In the genomic region with DNA sequence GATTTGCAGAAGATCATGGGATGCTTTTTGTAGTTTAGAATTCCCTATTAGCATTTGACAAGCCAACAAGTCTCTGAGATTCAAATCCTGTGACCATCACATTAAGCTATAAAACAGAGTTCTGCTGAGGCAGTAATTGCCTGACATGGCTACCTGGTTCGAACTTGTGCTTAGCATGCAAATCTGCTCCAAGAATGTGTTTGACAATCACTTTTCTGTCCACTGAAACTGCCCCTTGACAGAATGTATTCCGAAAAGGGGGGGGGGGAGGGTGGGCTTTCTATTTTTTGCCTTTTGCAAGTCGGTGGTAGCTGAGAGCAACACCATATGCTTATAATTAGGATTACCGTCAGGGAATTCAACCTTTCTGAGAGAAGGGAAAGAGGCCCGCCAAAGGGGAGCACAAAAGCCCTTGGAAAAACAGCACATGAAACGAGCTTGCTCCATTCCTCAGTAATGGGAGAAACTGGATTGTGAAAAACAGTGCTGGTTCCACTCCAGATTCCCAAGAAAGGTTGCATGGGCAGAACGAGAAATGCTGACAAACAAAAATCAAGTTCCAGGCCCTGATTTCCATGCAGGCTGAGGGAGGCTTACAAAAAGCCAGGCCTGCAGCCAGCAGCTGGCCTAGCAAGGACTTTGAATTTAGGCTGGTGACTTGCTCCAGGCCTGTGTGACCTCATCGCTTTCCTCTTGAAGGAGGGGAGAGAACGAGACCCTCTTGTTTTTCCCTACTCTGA, we compare ENCODE assay signal across 10 mouse cellular contexts.
A peak's percentile ranks its signal among the peaks of the same experiment; 100 is the strongest.
DNase-seq lines count a peak whose midpoint lies in the region; ATAC-seq and TF ChIP-seq lines count a peak whose summit lies in the region.
"Had no signal": no experiment of that assay in that cellular context is flagged by ENCODE, and none has a peak within 500 bp of the region (broad histone marks: within the 10 kb centered on the region; RNA-seq: fewer than 3 reads in every experiment).

No protein-coding gene starts in this region.

- no peaks in the 10 kb centered on the region for H3K27me3 ChIP-seq in kidney, embryonic 14.5 days (ENCODE audit: control insufficient read depth, insufficient read depth, low read length)
- no peaks in the 10 kb centered on the region for H3K27me3 ChIP-seq in kidney, embryonic 16.5 days (ENCODE audit: insufficient read depth, low read length)
- no peaks in the 10 kb centered on the region for H3K27me3 ChIP-seq in forebrain, postnatal 0 days (ENCODE audit: insufficient read depth, low read length)
- H3K27me3 ChIP-seq in hindbrain, embryonic 16.5 days (replicated peaks; ENCODE audit: control insufficient read depth, insufficient read depth, low read length): no peaks in the 10 kb centered on the region
- H3K27me3 ChIP-seq in limb, embryonic 10.5 days (ENCODE audit: low read depth, poor library complexity, severe bottlenecking): no peaks in the 10 kb centered on the region
- H3K27me3 ChIP-seq in neural tube, embryonic 13.5 days: no peaks in the 10 kb centered on the region
- H3K27me3 ChIP-seq in liver, embryonic 11.5 days (replicated peaks; ENCODE audit: control insufficient read depth, insufficient read depth, low read length): no peaks in the 10 kb centered on the region

- H3K9me3 ChIP-seq in kidney, embryonic 14.5 days (ENCODE audit: control insufficient read depth, low read length): no peaks in the 10 kb centered on the region
- no peaks in the 10 kb centered on the region for H3K9me3 ChIP-seq in kidney, embryonic 16.5 days (ENCODE audit: low read length)
- H3K9me3 ChIP-seq in forebrain, postnatal 0 days (ENCODE audit: low read length): no peaks in the 10 kb centered on the region
- no peaks in the 10 kb centered on the region for H3K9me3 ChIP-seq in hindbrain, embryonic 16.5 days (ENCODE audit: control insufficient read depth, low read length)
- H3K9me3 ChIP-seq in limb, embryonic 10.5 days (replicated peaks): no peaks in the 10 kb centered on the region
- no peaks in the 10 kb centered on the region for H3K9me3 ChIP-seq in neural tube, embryonic 13.5 days
- H3K9me3 ChIP-seq in liver, embryonic 11.5 days (ENCODE audit: control insufficient read depth, low read length): no peaks in the 10 kb centered on the region
- H3K9me3 ChIP-seq: G1E had no signal

- DNase-seq in forebrain, postnatal 0 days: peak; percentile 52
- DNase-seq in limb, embryonic 10.5 days (ENCODE audit: low spot score): peak; percentile 76
- no peak for DNase-seq in liver, embryonic 11.5 days (ENCODE audit: low spot score)
- no peak for DNase-seq in T-cell, adult 2 months (ENCODE audit: low spot score)

- H3K4me1 ChIP-seq in kidney, embryonic 14.5 days (ENCODE audit: control insufficient read depth, insufficient read depth, low read length): no peaks in the 10 kb centered on the region
- no peaks in the 10 kb centered on the region for H3K4me1 ChIP-seq in kidney, embryonic 16.5 days (ENCODE audit: insufficient read depth, low read length)
- no peaks in the 10 kb centered on the region for H3K4me1 ChIP-seq in forebrain, postnatal 0 days (ENCODE audit: insufficient read depth)
- H3K4me1 ChIP-seq in hindbrain, embryonic 16.5 days (ENCODE audit: control insufficient read depth, insufficient read depth, low read depth, low read length): peaks cover 2% of the 10 kb centered on the region; the same call in 1 of the 2 replicates
- H3K4me1 ChIP-seq in limb, embryonic 10.5 days: peaks cover 23% of the 10 kb centered on the region
- no peaks in the 10 kb centered on the region; the same call in 1 of the 2 replicates for H3K4me1 ChIP-seq in neural tube, embryonic 13.5 days (replicated peaks)
- no peaks in the 10 kb centered on the region for H3K4me1 ChIP-seq in liver, embryonic 11.5 days (replicated peaks; ENCODE audit: control insufficient read depth, insufficient read depth, low read length)

- H3K27ac ChIP-seq in kidney, embryonic 14.5 days (ENCODE audit: low read depth, low read length): peak overlapping the region; percentile 65; the same call in 1 of the 2 replicates
- H3K27ac ChIP-seq in kidney, embryonic 16.5 days (ENCODE audit: low read length): no peak overlapping the region
- H3K27ac ChIP-seq in forebrain, postnatal 0 days (ENCODE audit: low read depth, low read length): peak overlapping the region; percentile 35; the same call in 1 of the 2 replicates
- H3K27ac ChIP-seq in hindbrain, embryonic 16.5 days (ENCODE audit: low read depth, low read length): peak overlapping the region; percentile 51; the same call in 1 of the 2 replicates
- H3K27ac ChIP-seq in limb, embryonic 10.5 days: peak overlapping the region; percentile 93
- H3K27ac ChIP-seq in neural tube, embryonic 13.5 days (replicated peaks): peak overlapping the region; percentile 35; the same call in 1 of the 2 replicates
- H3K27ac ChIP-seq in liver, embryonic 11.5 days (ENCODE audit: low read depth, low read length): no peak overlapping the region

- no peak overlapping the region for H3K4me3 ChIP-seq in kidney, embryonic 14.5 days (ENCODE audit: low read length)
- no peak overlapping the region for H3K4me3 ChIP-seq in kidney, embryonic 16.5 days (ENCODE audit: low read length)
- H3K4me3 ChIP-seq in forebrain, postnatal 0 days (ENCODE audit: low read depth, low read length): no peak overlapping the region
- H3K4me3 ChIP-seq in hindbrain, embryonic 16.5 days (ENCODE audit: low read length): no peak overlapping the region
- no peak overlapping the region for H3K4me3 ChIP-seq in limb, embryonic 10.5 days
- no peak overlapping the region for H3K4me3 ChIP-seq in neural tube, embryonic 13.5 days
- H3K4me3 ChIP-seq in liver, embryonic 11.5 days (ENCODE audit: low read depth, low read length): no peak overlapping the region
- H3K4me3 ChIP-seq: erythroblast, embryonic 14.5 days had no signal

- ATAC-seq in kidney, embryonic 14.5 days (ENCODE audit: low FRiP score, low TSS enrichment): no peak
- ATAC-seq in kidney, embryonic 16.5 days (ENCODE audit: low FRiP score, low TSS enrichment): no peak
- ATAC-seq in forebrain, postnatal 0 days: peak; percentile 70
- peak; percentile 79 for ATAC-seq in hindbrain, embryonic 16.5 days
- no peak for ATAC-seq in neural tube, embryonic 13.5 days (ENCODE audit: low read depth)
- no peak for ATAC-seq in liver, embryonic 11.5 days (replicated peaks; ENCODE audit: low FRiP score)

- no peak overlapping the region for H3K4me2 ChIP-seq in kidney, embryonic 14.5 days (replicated peaks; ENCODE audit: low read depth, low read length)
- H3K4me2 ChIP-seq in kidney, embryonic 16.5 days (replicated peaks; ENCODE audit: low read depth, low read length): no peak overlapping the region
- H3K4me2 ChIP-seq in forebrain, postnatal 0 days (ENCODE audit: low read depth): no peak overlapping the region
- H3K4me2 ChIP-seq in hindbrain, embryonic 16.5 days (ENCODE audit: low read length): no peak overlapping the region
- no peak overlapping the region for H3K4me2 ChIP-seq in neural tube, embryonic 13.5 days
- no peak overlapping the region for H3K4me2 ChIP-seq in liver, embryonic 11.5 days

- TF ChIP-seq CTCF in forebrain, postnatal 0 days (IDR thresholded peaks at IDR 0.05; ENCODE audit: low read depth): no peak

- H3K9ac ChIP-seq in kidney, embryonic 14.5 days (ENCODE audit: low read depth, low read length): no peak overlapping the region
- H3K9ac ChIP-seq in kidney, embryonic 16.5 days (replicated peaks; ENCODE audit: low read length): no peak overlapping the region
- H3K9ac ChIP-seq in forebrain, postnatal 0 days: no peak overlapping the region
- H3K9ac ChIP-seq in hindbrain, embryonic 16.5 days (ENCODE audit: low read depth, low read length): no peak overlapping the region
- no peak overlapping the region for H3K9ac ChIP-seq in neural tube, embryonic 13.5 days
- H3K9ac ChIP-seq in liver, embryonic 11.5 days (ENCODE audit: low read depth, low read length): no peak overlapping the region

- H3K36me3 ChIP-seq in kidney, embryonic 14.5 days (ENCODE audit: control insufficient read depth, insufficient read depth, low read length): no peaks in the 10 kb centered on the region
- H3K36me3 ChIP-seq in kidney, embryonic 16.5 days (ENCODE audit: insufficient read depth, low read length): no peaks in the 10 kb centered on the region
- no peaks in the 10 kb centered on the region for H3K36me3 ChIP-seq in forebrain, postnatal 0 days (ENCODE audit: insufficient read depth)
- H3K36me3 ChIP-seq in hindbrain, embryonic 16.5 days (ENCODE audit: control insufficient read depth, insufficient read depth, low read length): no peaks in the 10 kb centered on the region
- H3K36me3 ChIP-seq in limb, embryonic 10.5 days: no peaks in the 10 kb centered on the region
- H3K36me3 ChIP-seq in neural tube, embryonic 13.5 days: no peaks in the 10 kb centered on the region
- no peaks in the 10 kb centered on the region for H3K36me3 ChIP-seq in liver, embryonic 11.5 days (ENCODE audit: control insufficient read depth, insufficient read depth, low read length)
- H3K36me3 ChIP-seq: G1E had no signal

- WGBS in kidney, embryonic 14.5 days: 40% methylated on average over 9 of the region's 9 CpGs
- WGBS in kidney, embryonic 16.5 days: 40% methylated on average over 9 of the region's 9 CpGs
- 10% methylated on average over 9 of the region's 9 CpGs for WGBS in forebrain, postnatal 0 days
- 23% methylated on average over 9 of the region's 9 CpGs for WGBS in hindbrain, embryonic 16.5 days
- 21% methylated on average over 9 of the region's 9 CpGs for WGBS in limb, embryonic 10.5 days
- 32% methylated on average over 9 of the region's 9 CpGs for WGBS in neural tube, embryonic 13.5 days
- 56% methylated on average over 9 of the region's 9 CpGs for WGBS in liver, embryonic 11.5 days

Comparison
In these comparisons a context has a peak if more than half of its experiments do, and no peak if none do; other contexts are left out.
1. H3K27ac ChIP-seq: peak in kidney, embryonic 14.5 days (single experiment), forebrain, postnatal 0 days (single experiment), hindbrain, embryonic 16.5 days (single experiment), limb, embryonic 10.5 days (single experiment) and neural tube, embryonic 13.5 days (single experiment); none in kidney, embryonic 16.5 days (single experiment) and liver, embryonic 11.5 days (single experiment).
2. ATAC-seq: peak in forebrain, postnatal 0 days (single experiment) and hindbrain, embryonic 16.5 days (single experiment); none in kidney, embryonic 14.5 days (single experiment), kidney, embryonic 16.5 days (single experiment), neural tube, embryonic 13.5 days (single experiment) and liver, embryonic 11.5 days (single experiment).
3. DNase-seq: peak in forebrain, postnatal 0 days (single experiment) and limb, embryonic 10.5 days (single experiment); none in liver, embryonic 11.5 days (single experiment) and T-cell, adult 2 months (single experiment).